Mouse (Mus musculus) heart, adult 11 months (tissue): ENCODE data around the gene Lsm2.
"Not testable (repeated sequence)": the region's sequence is repeated elsewhere in the genome, so short reads cannot be mapped to it uniquely, and the experiment has no call there.

Experiments used
- DNase-seq: peaks from one replicate; pipeline ENCODE4 v3.0.0; 2022

Gene Lsm2

GRCm38 (mm10) chr17:35033703-35034102, 52.0 kb downstream of the Lsm2 start:
- not testable (repeated sequence) for DNase-seq

- DNase-seq = peak; percentile 79
Measured at GRCm38 (mm10) chr17:35034896-35035295, 53.2 kb downstream of the Lsm2 start.
